Mouse (Mus musculus) midbrain, postnatal 0 days (tissue): Measurements from ENCODE around the gene Mipol1. TPM values are rescaled to one million over a fixed set of nuclear protein-coding genes. Genes with fewer than 3 reads are reported as not detected.
A peak's percentile ranks its signal among the peaks of the same experiment; 100 is the strongest.

ENCODE experiments used
- ATAC-seq: fragments of 200-750 bp; cut with Nextera tagmentation; 2 replicates; pipeline ENCODE4 v1.8.0; 2017; ENCODE audit warnings: moderate number of reproducible peaks, mild to moderate bottlenecking, moderate TSS enrichment, moderate library complexity; ENCODE audit not compliant: low FRiP score
- DNase-seq: peaks from one replicate; pipeline ENCODE4 v3.0.0-alpha.2; 2015; ENCODE audit warnings: low spot score
- H3K27ac ChIP-seq: fragments of 300-500 bp; sonication (generic); 2 replicates; pipeline ENCODE4 v1.5.1; 2014; ENCODE audit warnings: low read depth, mild to moderate bottlenecking, low read length, mixed read lengths
- H3K27me3 ChIP-seq: fragments of 300-500 bp; sonication (generic); 2 replicates; pipeline ENCODE4 v1.6.1; 2014; ENCODE audit warnings: low read length, control low read depth, mixed read lengths; ENCODE audit not compliant: insufficient read depth
- H3K36me3 ChIP-seq: fragments of 300-500 bp; sonication (generic); 2 replicates; pipeline ENCODE4 v1.6.1; 2014; ENCODE audit warnings: low read length, control low read depth, mixed read lengths; ENCODE audit not compliant: insufficient read depth
- H3K4me1 ChIP-seq: fragments of 300-500 bp; sonication (generic); 2 replicates; pipeline ENCODE4 v1.6.1; 2014; ENCODE audit warnings: mild to moderate bottlenecking, control low read depth, antibody characterized with exemption, low read length, mixed read lengths; ENCODE audit not compliant: insufficient read depth
- H3K4me2 ChIP-seq: fragments of 300-500 bp; sonication (generic); 2 replicates; pipeline ENCODE4 v1.6.1; 2014; ENCODE audit warnings: low read depth, mild to moderate bottlenecking, low read length, mixed read lengths; ENCODE audit not compliant: poor library complexity, severe bottlenecking
- H3K4me3 ChIP-seq: fragments of 300-500 bp; sonication (generic); 2 replicates; pipeline ENCODE4 v1.5.1; 2014; ENCODE audit warnings: low read depth, mild to moderate bottlenecking, low read length, moderate library complexity
- H3K9ac ChIP-seq: fragments of 300-500 bp; sonication (generic); replicated peaks from 2 replicates; pipeline ENCODE4 v1.6.1; 2014; ENCODE audit warnings: mild to moderate bottlenecking, low read length, moderate library complexity, mixed read lengths; ENCODE audit not compliant: poor library complexity, severe bottlenecking
- H3K9me3 ChIP-seq: fragments of 300-500 bp; sonication (generic); 2 replicates; pipeline ENCODE4 v1.6.1; 2016; ENCODE audit warnings: low read length, control low read depth
- CTCF ChIP-seq: IDR thresholded peaks from 2 replicates; pipeline ENCODE4 v1.5.1; 2016; ENCODE audit warnings: antibody characterized with exemption, mild to moderate bottlenecking
- WGBS: fragments of 180-500 bp; shearing (Covaris S2); extraction: QIAGEN DNeasy Blood & Tissue Kit; methylation state at CpG from one replicate; pipeline ENCODE4 v1.1.7; 2014; 5-methylcytosine and 5-hydroxymethylcytosine counted together
- polyA plus RNA-seq: library from polyadenylated mRNA; unstranded; fragments of >200 nt; fragmentation: Nextera tagmentation; extraction: Ambion mirVana; gene quantifications from 2 replicates; pipeline ENCODE4 v1.2.1, GENCODE M21; 2015
- total RNA-seq: library from RNA; depleted of rRNA; stranded (reverse); fragments of >200 nt; gene quantifications from 2 replicates; pipeline ENCODE4 v1.2.3, GENCODE M21; 2014

The Mipol1 gene
- total and polyA plus RNA-seq, 2 experiments from 2014 or later: 1.9 to 4.1 TPM

GRCm38 (mm10) chr12:57537791-57538587 lies 307.8 kb downstream of the Mipol1 start:
- no peak for DNase-seq

GRCm38 (mm10) chr12:57538588-57539550 lies 308.6 kb downstream of the Mipol1 start:
- H3K4me3 ChIP-seq: peak overlapping the region; percentile 6; the same call in 1 of the 2 replicates
- peaks cover 76% of the 10 kb centered on the region for H3K27me3 ChIP-seq
- no peak for ATAC-seq
- WGBS: under 1% methylated on average over 63 of the region's 63 CpGs
- H3K27ac ChIP-seq: no peak overlapping the region
- H3K4me1 ChIP-seq: no peaks in the 10 kb centered on the region
- no peak for DNase-seq
- H3K4me2 ChIP-seq: peak overlapping the region; percentile 24; the same call in 1 of the 2 replicates
- TF ChIP-seq CTCF: no peak
- no peaks in the 10 kb centered on the region for H3K36me3 ChIP-seq
- H3K9me3 ChIP-seq: no peaks in the 10 kb centered on the region
- H3K9ac ChIP-seq: no peak overlapping the region

More at GRCm38 (mm10) chr12:57537791-57538587, 307.8 kb downstream of the Mipol1 start:
- TF ChIP-seq CTCF: no peak
- Histone ChIP-seq H3K9ac (no peak overlapping the region), H3K4me3 (no peak overlapping the region), H3K4me1 (no peaks in the 10 kb centered on the region), H3K27ac (no peak overlapping the region), H3K4me2 (no peak overlapping the region), H3K9me3 (no peaks in the 10 kb centered on the region), H3K27me3 (peaks cover 76% of the 10 kb centered on the region), H3K36me3 (no peaks in the 10 kb centered on the region)
- 2% methylated on average over 21 of the region's 21 CpGs for WGBS
- no peak for ATAC-seq

- Histone ChIP-seq H3K9me3 (no peaks in the 10 kb centered on the region), H3K4me1 (no peaks in the 10 kb centered on the region), H3K4me3 (no peak overlapping the region; the same call in 1 of the 2 replicates), H3K36me3 (no peaks in the 10 kb centered on the region), H3K4me2 (no peak overlapping the region), H3K27me3 (peaks cover 72% of the 10 kb centered on the region), H3K9ac (no peak overlapping the region), H3K27ac (no peak overlapping the region)
- no peak for TF ChIP-seq CTCF
- DNase-seq (no peak), ATAC-seq (no peak)
- WGBS: 2% methylated on average over 10 of the region's 10 CpGs
Observed at GRCm38 (mm10) chr12:57539551-57539985, 309.3 kb downstream of the Mipol1 start.

- no peak overlapping the region for H3K4me3 ChIP-seq
- 10% methylated on average over 6 of the region's 6 CpGs for WGBS
- DNase-seq (no peak), ATAC-seq (no peak)
- TF ChIP-seq CTCF: no peak
- no peak overlapping the region for H3K27ac ChIP-seq
- 0 out of 2 replicates have a peak, but pooled peaks cover 7% of the 10 kb centered on the region for H3K4me1 ChIP-seq
- H3K9me3 ChIP-seq: no peaks in the 10 kb centered on the region
- H3K36me3 ChIP-seq: no peaks in the 10 kb centered on the region
- H3K27me3 ChIP-seq: peaks cover 73% of the 10 kb centered on the region
- no peak overlapping the region for H3K4me2 ChIP-seq
- H3K9ac ChIP-seq: no peak overlapping the region
Observed at GRCm38 (mm10) chr12:57541118-57541517, 310.9 kb downstream of the Mipol1 start.

- ATAC-seq: no peak
- H3K4me3 ChIP-seq: 0 out of 2 replicates have a peak overlapping the region, but pooled peaks have one; percentile 10
Observed at GRCm38 (mm10) chr12:57541931-57542745, 311.9 kb downstream of the Mipol1 start.

More at GRCm38 (mm10) chr12:57541931-57542745, 311.9 kb downstream of the Mipol1 start:
- no peak overlapping the region for H3K27ac ChIP-seq
- no peak overlapping the region for H3K9ac ChIP-seq
- peaks cover 73% of the 10 kb centered on the region for H3K27me3 ChIP-seq
- no peak overlapping the region for H3K4me2 ChIP-seq
- no peaks in the 10 kb centered on the region for H3K36me3 ChIP-seq
- DNase-seq: no peak
- H3K4me1 ChIP-seq: 0 out of 2 replicates have a peak, but pooled peaks cover 7% of the 10 kb centered on the region
- WGBS: 1% methylated on average over 45 of the region's 46 CpGs
- peak; percentile 30; the same call in 1 of the 2 replicates for TF ChIP-seq CTCF
- H3K9me3 ChIP-seq: no peaks in the 10 kb centered on the region
